Mouse (Mus musculus) left cerebral cortex, postnatal 25 days (tissue): Measurements from ENCODE around the gene Adamtsl1. TPM values are rescaled to one million over a fixed set of nuclear protein-coding genes. Genes with fewer than 3 reads are reported as not detected.
A peak's percentile ranks its signal among the peaks of the same experiment; 100 is the strongest.

Experiments
- DNase-seq, 2 experiments: peaks; one replicate each; pipeline ENCODE4 v3.0.0; 2022; ENCODE audit warnings: low spot score in 2 of 2, mixed read lengths in 1 of 2
- intact Hi-C: fragments of 180-260 bp; cut with DNase I; formaldehyde crosslinking; loops from one replicate; pipeline ENCODE4 v1.15.1; 2025
- total RNA-seq, 2 experiments: library from RNA; stranded (reverse); gene quantifications; 2 replicates each; pipeline ENCODE4 v1.2.3; 2021

The Adamtsl1 gene
- total RNA-seq, 2 experiments from 2014 or later, result 3.8 to 5.0 TPM

DNA sequence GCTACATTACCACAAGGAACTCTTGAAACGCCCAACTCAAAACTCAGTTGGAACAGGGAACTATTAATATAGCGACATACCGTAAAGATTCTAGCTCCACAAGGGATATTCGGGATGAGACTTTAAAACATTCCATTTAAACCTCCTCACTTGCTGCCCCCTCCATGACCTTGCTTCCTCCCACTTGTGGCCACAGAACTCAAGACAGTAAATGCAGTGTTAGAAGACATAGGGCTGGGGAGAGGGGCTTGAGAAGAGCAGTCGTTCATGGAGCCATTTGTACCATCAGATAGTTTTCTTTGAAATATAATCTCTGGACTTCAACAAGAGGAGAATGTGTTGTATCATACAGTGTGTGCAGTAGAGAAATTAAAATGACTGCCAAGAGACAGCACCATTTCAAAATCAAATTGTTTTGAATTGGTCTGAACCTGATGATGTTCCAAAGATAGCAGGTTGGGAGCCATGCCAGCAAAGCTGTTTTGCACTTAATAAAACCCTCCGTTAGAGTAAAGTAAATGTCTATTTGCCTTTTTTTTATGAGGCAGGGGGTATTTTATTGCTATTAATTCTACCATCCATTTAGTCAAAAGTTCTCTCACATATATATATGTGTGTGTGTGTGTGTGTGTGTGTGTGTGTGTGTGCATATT is 759.9 kb downstream of the Adamtsl1 start:
- no peak for DNase-seq
- intact Hi-C loops, result no loop called here

DNA sequence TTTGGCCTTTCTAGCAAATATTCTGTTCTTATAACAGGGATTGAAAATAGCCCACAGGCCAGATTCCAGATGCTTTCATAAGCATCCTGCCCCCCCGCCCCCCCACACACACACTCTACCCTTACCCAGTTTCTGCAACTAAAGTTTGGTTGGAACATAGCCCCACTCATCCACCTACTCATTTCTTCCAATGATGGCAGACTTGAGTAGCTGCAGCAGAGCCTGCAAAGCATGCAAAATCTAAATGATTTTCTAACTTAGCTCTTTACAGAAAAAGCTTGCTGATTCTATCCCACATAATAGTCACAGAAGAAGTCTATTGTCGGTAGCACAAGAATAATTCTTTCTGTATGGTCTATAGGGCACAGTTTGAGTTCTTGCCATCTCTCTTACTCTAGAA is 760.7 kb downstream of the Adamtsl1 start:
- DNase-seq, result peak in 1 of 2 experiments; percentile 61
- intact Hi-C loops, result no loop called here

DNA sequence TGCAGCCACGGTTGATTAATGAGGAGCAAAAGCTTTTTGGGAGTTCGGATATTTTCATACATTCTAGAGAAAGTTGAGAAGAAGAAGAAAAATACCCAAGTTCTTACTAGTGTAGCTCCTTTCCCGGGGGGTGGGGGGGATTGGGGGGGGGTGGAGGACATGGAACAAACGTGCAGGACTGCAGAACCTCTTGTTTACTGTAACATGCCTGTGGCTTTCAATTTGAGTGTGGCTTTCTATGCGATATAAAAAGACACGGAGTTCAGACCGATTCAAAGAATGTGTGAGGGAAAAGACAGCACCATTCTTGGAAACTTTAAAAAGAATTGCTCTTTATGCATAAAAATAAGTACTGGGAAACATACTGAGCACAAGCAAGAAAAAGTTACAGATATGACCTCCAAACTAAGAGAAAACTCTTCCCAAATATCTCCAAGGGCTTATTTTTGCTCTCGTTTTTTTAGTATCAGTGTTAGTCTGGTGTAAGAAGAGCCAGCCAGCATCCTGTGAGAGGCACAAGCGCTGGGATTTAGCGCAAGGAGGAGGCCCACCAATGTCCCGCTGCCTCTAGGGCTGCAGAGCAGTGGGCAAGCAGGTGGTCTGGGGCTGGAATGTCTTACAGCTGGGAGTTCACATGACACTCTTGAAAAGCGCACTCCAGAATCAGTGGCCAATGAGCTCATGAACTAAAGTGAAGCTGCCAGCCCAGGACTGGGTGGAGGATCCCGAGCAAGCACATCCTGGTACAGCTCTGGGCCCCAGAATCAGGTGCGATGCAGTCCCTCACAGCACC is 762.2 kb downstream of the Adamtsl1 start:
- intact Hi-C loops, result no loop called here
- peak in 1 of 2 experiments; percentile 14 for DNase-seq

DNA sequence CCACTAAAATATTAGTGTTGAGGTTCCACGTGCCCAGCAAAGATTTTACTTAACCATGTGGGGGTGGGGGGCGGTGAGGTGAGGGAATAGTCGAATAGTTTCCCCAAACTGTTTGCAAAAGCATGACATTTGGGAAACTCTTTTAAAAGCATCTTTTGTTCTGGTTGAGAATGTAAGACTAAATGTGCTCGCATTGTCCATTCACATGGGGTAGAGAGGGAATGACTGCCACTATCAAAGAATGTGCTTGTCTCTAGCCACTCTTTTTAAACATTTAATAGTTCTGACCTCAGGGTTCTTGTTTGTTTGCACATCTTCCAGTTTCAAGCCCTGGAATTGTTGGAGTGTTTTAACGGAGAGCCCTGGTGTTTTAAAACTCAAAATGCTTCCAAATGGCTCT is 764.6 kb downstream of the Adamtsl1 start:
- intact Hi-C loops, result no loop called here
- DNase-seq, result no peak

DNA sequence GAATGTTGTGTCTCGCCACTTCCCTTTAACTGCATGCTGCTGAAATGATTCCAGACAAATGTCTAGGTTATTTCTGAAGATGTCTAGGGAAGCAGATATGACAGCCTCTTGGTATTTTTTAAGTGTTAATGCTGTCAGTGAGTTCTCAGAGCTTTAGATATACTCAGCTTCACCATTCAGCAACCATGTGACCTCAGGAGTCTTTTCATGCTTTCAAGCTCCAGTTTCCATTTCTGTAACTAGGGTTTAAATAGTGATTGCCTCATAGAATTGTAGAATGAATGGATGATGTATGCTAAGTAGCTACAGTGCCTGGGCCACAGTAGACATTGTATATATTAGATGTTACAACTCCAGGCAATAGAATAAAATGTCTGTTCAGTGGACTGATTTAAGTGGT is 772.6 kb downstream of the Adamtsl1 start:
- intact Hi-C loops, result no loop called here
- DNase-seq, result no peak

DNA sequence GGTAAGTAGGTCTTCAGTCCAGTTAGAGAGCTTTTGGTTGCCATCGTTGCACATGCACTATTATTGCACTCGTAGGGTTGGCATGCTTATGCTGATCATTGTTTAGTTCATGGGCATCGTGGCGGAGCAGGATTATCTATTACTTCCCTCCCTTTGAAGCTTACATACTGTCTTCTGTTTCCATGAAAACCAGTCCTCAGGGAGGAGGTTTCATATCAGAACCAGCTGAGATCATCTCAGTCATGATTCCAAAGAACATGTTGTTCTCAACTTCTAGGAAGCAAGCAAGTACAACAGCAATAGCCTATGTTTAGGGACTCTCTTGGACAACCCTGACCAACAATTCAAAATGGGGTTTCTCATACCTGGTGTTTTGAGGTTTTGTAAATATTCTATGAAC is 774.3 kb downstream of the Adamtsl1 start:
- intact Hi-C loops, result no loop called here
- DNase-seq, result no peak

DNA sequence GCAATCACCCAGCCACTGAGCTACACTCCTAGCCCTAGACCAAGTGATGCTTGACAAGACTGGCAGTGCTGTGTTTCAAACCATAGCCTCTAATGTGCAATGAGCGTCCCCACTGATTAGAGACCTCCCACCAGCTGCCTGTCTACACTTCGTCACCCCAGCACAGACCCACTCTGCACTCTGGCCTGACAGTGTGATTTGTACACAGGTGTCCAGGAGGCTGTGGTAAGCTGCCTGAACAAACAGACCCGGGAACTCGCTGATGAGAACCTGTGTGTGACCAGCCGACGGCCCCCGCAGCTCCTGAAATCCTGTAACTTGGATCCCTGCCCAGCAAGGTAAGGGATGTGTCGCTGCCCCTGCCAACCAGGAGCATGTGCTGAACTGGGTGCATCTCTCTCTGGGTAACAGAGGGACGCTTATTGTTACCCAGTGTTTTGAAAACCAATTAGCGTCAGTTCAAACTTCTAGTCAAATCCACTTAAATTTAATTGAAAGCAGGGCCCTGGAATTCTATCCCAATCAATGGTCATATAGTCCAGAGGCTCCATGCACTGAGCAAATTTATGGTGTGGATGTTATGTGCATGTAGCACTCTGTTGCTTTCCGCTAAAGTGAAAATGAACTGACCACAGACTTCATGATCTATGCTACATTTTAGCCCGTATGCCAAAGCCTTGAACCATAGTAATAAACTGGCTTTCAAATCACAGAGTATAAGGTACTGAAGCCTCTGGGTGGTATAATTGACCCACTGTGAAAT is 775.7 kb downstream of the Adamtsl1 start:
- no peak for DNase-seq
- intact Hi-C loops, result no loop called here

DNA sequence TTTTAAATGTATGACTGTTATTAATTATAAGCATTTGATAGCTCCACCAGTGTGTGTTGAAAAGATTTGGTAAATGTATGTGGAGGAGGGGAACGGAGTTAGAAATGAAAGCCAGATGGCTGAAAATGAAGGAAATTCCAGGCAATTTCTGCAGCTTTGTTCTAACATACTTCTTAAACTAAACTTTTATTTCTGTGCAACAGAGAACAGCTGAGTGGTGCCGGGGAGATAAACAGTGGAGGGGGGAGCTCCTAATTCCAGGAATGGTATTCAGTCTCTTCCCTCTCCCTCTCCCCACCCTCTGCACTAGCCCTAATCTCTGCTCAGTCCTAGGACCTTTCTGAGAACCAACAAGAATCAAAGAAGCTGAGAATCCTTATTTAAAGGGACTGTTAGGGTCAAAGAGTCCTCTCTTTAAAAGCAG is 780.9 kb downstream of the Adamtsl1 start:
- no peak for DNase-seq

DNA sequence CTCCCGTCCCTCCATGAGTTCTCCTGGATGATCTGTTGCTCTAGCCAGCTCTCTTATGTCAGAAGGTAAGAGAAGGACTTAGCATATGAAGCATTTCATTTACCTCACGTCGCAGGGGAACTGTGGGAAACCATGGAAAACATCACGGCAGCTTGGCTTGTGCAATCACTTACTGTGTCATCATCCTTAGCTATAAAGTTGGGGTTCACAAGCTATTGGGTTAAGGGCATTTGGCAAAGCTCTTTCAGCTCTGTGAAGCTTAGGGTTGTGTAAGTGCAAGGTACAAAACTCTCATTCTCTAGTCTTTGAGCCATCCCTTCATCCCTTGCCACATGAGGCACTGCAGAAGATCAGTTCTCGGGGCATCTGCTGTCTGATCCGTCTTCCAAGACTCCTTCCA is 787.5 kb downstream of the Adamtsl1 start:
- intact Hi-C loops, result no loop called here

More for the DNA sequence above, 780.9 kb downstream of the Adamtsl1 start:
- intact Hi-C loops, result no loop called here

DNA sequence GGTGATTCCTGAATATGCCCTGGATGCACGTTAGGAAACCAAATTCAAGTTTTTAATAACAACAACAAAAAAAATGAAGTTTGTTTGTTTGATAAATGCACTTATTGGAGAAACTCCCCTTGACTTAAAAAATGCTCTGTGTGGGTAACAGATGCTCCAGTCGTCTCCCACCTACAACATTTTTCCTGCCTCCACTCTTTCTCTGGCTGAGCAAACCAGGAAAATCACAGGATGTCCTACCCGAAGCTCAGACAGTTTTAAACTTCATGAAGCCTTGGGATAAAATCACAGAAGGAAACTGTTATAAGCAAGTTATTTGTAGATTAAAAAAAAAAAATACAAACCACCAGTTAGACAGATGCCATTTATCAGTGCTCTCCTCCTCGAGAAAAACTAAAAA is 788.1 kb downstream of the Adamtsl1 start:
- peak; percentile 14 to 34 for DNase-seq
- intact Hi-C loops, result no loop called here

More for the DNA sequence above, 787.5 kb downstream of the Adamtsl1 start:
- DNase-seq, result no peak

DNA sequence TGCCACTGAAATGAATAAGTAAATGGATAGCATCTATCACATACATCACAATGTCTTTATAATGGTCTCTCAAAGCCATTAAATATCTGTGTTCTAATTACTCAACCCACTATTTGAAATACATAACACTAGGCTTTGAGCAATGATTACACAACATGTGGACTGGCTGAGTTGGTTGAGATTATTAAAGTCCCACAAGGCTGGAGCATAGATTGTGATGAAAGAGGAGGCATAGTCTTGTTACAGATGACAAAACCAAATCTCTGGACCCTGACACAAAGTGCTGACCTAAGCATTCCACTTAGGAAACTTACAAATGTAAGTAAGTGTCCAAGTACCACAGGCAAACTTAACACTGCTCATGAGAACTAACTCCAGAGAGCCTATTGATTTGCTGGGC is 792.8 kb downstream of the Adamtsl1 start:
- intact Hi-C loops, result no loop called here
- no peak for DNase-seq

DNA sequence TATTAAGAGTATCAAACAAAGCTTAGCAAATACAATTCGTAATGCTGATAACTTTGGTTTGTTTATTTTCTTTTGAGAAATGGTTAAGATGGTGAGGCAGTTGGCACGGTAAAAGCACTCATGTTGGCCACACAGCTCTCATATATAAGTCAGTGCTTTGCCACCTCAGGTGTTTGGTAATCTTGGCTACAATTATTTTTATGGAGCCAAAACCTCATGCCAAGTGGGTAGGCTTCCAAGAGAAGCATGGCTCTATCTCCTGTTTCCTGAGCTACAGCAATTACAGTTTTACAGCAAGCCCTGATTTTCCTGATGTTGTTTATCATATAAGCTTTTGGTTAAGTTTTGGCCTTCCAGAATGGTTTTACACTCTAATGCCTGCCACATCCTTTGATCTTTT is 795.2 kb downstream of the Adamtsl1 start:
- intact Hi-C loops, result no loop called here

DNA sequence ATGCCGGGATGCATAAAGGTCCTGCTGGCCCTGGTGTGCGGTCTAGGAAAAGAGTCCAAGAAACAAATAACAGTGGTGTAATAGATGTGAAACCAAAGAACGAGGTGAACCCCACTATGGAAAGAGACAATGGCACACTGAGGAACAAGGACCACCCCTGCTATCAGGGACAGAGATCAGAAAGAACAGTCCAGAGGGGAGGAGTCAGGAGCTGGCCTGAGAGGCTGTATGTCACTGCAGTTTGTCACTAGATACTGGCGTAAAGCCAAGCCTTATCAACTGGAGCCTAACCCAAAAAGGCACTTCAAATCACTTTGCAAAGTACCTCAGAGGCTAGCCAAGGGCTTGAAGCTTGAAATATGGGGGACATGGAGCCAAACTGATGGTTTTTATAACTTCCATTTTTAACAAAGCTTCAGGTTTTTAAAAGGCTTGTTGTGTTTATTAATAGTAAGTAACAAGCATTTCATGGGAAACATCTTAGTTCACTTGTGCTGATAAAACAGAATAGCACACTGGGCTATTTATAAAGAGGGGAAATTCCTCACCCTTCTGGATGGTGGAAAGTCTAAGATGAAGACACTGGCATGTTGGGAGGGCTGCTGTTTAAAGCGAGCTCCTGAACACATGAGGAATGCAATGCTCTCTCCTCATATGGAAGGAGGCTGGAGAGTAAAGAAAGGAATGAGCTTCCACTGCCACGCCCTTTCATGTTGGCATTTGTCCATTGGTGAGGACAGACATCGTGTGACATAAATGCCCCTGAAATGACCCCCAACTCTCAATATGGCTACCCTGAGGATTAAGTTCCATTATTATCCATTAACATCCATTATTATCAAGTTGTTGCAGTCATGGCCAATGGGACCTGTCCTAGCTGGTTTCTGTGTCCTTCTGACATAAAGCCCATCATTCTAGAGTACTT is 797.1 kb downstream of the Adamtsl1 start:
- no peak for DNase-seq
- intact Hi-C loops, result no loop called here

More for the DNA sequence above, 795.2 kb downstream of the Adamtsl1 start:
- DNase-seq, result no peak

DNA sequence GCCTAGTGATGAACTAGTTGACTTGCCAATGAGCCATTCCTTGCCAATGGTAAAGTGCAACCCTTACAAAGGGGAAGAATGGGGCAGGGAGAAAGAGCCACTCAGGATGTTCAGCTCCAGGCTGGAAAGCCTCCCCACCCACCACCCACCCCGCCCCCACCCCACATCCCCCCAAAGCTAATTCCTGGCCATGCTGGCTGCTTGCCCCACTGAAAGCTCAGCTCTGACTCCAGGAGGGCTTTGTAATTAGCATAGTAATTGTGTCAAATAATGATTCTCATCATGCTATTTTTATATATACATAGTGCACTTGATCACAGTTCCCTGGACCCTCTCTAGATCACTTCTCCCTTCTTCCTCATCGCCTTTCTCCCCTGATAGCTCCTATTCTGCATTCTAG is 798.4 kb downstream of the Adamtsl1 start:
- intact Hi-C loops, result no loop called here
- no peak for DNase-seq

DNA sequence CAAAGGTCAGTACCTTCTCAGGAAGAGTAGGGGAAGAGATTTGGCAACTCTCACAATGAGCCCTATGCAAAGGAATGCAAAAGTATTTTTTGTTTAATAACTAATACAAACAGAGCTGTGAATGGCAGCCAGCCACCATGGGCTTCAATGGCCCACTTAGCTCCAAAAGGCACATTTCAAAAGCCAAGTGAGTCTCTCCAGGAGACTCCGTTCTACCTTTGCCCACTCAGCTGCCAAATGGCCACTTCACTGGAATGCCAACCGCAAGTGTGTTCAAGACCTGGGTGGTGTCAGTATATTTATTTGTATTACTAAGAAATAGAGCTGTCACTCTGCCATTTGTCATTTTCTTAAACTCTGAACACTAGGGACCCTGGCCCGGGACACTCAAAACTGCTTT is 800.5 kb downstream of the Adamtsl1 start:
- DNase-seq, result no peak
- intact Hi-C loops, result no loop called here

DNA sequence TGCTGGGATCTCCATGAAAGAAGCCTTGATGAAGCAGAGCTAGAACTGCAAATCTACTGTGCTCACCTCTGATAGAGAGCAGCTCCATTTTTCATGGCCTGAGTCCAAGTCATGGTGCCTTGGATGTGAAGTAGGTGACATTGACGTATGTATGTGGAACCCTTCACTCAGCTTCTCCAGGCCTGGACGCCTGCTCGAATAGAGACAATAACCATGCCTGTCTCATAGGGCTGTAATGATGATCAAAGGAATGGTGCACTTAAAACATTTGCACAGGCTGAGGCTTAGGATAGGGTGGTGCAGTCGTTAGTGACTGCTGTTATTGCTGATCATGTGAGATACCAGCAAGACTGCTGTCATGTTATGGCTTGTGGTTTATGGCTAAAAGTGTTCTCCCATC is 801.1 kb downstream of the Adamtsl1 start:
- DNase-seq, result no peak
- intact Hi-C loops, result no loop called here

DNA sequence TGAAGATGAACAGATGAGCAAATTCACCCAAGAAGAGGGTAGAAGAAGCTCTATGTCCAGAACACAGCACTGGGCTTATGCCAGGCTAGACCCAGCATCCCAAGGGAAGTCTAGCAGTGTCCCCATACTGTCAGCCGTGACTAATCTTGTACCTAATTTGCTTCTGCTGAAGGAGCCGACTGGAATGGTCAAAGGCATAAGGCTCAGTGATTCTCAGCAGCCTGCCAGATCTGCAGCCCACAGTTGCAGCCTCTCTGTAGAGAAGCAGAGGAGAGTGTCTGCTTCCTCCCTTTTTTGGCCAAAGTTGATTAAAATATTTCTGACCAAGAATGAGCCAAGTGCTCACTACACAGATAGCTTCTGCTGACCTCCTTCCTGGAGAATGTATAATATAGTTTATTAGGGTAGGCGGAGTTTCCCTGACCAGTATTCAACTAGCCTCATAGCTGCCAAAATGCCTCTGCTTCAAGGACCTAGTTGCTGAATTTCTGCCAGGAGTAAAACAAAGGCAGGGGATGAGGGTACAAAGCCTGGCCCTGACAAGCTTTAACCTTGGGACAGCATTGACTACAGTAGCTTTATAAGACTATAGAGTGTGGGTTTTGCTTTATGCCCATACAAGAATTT is 804.1 kb downstream of the Adamtsl1 start:
- intact Hi-C loops, result no loop called here
- peak in 1 of 2 experiments; percentile 18 for DNase-seq

DNA sequence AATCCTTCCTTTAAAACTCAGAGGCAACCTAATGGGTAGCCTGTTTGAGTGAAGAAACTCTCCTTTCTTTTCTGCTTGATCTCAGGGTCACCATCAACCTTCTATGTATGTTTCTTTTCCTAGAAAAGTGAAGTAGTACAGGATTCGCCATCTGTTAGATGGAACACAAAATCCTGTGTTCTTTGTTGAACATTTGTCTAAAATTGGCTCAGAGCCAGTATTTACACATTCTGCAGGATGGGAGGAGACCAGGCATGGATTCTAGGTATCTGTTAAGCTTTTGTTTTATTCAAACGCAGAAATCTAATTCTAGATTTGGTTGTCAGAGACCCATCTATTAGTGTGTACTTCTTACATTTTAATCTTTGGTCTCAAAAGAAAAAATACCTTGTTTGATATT is 811.4 kb downstream of the Adamtsl1 start:
- DNase-seq, result no peak
- intact Hi-C loops, result no loop called here

DNA sequence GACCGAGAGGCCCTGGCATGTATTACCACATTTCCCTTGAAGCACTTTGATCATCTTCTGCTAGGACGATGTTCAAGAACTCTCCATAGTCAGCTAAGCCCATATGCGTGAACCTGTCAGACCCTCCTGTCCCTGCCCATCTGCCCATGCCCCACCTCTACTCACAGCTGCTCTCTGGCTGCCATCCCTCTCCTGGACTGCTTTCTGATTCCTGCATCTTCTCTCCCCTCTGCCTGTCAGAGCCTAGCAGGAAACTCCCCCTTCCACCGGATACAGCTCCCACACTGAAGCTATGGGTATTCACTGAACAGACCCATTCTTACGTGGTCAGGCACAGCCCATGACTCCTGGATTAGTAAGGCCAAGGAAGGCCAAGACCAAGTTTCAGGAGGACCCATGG is 812.0 kb downstream of the Adamtsl1 start:
- intact Hi-C loops, result no loop called here
- no peak for DNase-seq
